Mouse (Mus musculus) testis, postnatal 10 days (tissue): ENCODE results near the gene Srbd1.

Experiments used
- DNase-seq: peaks from one replicate; pipeline ENCODE4 v3.0.0; 2021; ENCODE audit warnings: low spot score

The Srbd1 gene

GRCm38 (mm10) chr17:85982271-85982670, 162.7 kb downstream of the Srbd1 start:
- no peak for DNase-seq

DNA sequence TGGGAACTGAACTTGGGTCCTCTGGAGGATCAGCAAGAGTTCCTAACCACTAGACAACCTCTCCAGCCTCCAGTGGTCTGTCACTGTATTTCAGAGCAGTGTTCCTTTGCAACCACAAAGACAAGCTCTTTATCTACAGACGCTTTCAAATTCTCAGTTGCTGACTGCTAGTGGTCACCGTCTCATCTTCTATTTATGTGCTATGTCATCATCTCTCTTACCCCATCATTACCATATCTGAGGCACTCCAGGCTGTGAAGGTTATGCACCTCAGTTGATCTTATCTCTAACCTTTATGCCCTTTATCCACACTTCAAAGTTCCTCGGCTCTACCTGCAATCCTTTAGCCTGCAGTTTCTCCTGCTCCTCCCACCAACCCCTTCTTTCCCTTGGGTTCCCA, 163.1 kb downstream of the Srbd1 start:
- DNase-seq, result no peak

GRCm38 (mm10) chr17:85978876-85979275, 166.1 kb downstream of the Srbd1 start:
- DNase-seq, result no peak

- DNase-seq, result no peak
Measured at GRCm38 (mm10) chr17:85975077-85975476, 169.9 kb downstream of the Srbd1 start.

- no peak for DNase-seq
Measured at GRCm38 (mm10) chr17:85974591-85974990, 170.4 kb downstream of the Srbd1 start.

DNA sequence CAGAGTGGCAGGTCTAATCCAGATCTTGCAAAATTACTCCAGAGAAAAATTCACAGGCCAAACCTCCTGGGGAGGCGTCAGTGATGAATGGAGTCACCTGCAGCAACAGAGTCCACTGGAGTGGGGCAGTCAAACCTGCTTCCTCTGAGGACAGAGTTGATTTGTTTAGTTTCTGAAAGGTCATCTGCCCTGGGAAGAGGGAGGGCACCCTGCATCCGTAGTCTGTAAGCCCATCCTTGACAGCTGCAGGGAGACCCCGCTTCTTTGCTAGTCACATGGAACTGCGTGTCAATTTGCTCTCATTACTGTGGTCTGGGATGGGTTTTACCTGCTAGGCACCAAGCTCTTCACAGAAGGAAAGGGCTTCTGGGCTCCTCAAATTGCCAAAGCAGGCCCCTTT, 173.9 kb downstream of the Srbd1 start:
- no peak for DNase-seq

DNA sequence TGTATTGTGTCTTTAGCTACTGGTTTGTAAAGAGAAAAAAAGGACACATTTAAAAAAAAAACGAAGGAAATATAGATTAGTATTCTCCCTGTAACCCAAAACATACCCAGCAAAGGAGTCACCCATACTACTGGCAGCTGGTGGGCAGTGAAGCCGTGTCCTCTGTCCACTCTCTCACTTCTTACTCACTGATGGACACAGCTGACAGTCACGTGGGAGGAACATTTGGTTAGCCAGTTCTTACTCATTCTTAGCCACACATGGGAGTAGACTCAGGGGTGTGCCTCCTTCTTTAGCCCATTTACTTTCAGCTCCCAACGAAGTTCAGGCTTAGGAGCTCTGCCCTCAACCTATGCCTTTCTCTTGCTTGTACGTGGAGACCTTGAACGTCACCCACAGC, 183.3 kb downstream of the Srbd1 start:
- DNase-seq, result peak; percentile 19

GRCm38 (mm10) chr17:85951771-85952170, 193.2 kb downstream of the Srbd1 start:
- DNase-seq, result no peak

DNA sequence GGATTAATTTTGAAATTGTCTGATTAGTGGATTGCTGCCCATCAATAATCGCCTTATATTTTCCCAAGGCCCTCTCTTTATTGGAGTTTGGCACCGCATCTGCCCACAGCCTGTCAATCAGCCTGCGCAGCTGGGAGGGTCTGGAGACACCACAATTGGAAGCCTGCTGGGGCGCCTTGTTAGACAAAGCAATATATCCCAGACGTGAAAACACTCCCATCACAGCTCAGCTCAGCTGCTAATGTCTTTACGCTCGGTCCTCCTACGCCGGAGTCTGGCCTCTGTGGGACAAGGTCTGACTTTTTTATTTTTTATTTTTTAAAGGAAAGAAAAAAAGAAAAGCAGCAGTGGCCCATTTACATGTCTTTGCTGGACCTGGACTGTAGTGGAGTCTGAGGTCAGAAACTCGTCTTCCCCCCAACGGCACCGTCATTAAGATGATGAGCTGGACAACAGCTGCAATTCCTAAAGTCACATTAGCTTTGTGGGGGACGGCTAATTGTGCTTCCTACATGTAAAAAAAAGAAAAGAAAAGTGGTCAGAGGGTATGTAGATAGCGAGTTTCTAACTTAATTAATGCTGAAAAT, 195.0 kb downstream of the Srbd1 start:
- DNase-seq, result peak; percentile 37

DNA sequence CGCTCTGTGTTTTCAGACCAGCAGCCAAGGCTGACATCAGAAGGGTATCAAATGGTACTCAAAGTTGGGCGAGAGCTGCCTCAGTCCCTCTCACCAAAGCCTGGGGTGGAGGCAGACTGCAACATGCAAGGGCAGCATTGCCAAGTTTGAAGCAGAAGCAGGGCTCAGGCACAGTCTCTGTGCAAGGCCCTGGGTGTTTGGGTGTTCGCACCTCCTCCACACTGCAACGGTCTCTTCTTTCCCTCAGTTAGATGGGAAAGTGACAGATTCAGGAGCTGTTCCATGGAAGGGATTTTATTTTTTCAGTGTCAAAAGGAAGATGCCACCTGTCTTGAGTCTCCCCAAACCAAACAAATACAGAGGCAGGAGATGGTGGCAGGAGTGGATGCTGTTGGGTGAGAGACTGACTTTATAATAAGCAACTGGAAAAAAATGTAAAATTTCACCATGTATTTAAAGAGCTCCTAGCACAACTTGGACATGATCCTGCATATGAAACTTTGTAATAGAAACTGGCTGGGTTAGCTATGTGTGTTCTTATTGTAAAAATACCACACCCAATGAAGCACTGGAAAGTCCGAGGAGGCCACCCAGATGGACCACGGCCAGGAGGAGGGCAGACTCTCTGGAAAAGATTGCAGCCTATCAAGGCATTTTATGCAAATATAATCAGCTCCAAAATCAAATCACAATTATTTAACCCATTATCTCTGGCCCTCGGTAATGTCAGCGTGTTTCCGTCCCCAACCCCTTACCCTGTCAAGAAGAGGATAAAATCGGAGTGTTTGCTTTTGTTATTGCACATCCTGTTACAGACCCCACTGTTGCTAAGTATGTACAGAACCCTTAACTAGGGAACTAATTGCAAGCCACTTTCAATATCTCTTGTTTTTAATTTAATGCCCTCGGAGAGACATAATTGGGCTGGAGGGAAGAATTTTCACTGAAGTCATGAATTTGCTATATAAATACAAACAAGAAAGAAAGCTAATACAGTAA, 195.8 kb downstream of the Srbd1 start:
- peak; percentile 60 for DNase-seq

DNA sequence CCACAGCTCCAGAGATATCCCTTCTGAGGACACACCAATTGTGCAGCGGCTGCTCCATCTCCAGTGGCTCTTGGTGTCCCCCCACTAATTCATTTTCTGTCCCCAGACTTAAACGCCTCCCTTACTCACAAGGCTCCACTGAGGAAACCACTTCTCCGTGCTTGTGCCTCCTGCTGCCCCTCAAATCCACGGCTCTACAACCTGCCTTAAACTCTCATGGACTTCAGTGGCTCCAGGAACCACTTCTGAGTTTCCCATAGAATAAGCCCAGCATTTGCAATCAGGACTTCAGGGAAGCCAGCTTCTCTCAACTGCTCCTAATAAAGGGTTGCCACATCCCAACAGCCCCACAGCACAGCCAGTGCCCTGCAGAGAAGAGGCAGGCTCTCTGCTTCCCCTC, 200.2 kb downstream of the Srbd1 start:
- peak; percentile 25 for DNase-seq

GRCm38 (mm10) chr17:85943994-85944640, 200.9 kb downstream of the Srbd1 start:
- peak; percentile 15 for DNase-seq

- DNase-seq, result peak; percentile 33
Measured at GRCm38 (mm10) chr17:85943551-85943981, 201.4 kb downstream of the Srbd1 start.

GRCm38 (mm10) chr17:85943071-85943470, 201.9 kb downstream of the Srbd1 start:
- DNase-seq, result peak; percentile 27

DNA sequence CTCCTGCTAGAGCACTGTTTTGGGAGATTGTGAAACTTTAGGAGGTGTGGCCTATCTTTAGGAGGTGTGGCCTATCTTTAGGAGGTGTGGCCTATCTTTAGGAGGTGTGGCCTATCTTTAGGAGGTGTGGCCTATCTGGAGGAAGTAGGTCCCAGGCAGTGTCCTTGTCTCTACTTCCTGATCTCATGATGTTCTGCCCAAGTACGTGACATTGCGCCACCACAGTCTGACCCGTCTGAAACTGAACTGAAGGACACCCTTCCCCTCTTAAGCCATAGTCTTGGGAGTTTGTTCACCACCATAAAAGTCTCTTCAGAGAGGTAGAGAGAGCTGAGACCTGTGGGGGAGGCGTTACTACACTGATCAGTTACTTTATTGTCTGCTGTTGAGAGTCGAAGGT, 202.9 kb downstream of the Srbd1 start:
- DNase-seq, result peak; percentile 33

DNA sequence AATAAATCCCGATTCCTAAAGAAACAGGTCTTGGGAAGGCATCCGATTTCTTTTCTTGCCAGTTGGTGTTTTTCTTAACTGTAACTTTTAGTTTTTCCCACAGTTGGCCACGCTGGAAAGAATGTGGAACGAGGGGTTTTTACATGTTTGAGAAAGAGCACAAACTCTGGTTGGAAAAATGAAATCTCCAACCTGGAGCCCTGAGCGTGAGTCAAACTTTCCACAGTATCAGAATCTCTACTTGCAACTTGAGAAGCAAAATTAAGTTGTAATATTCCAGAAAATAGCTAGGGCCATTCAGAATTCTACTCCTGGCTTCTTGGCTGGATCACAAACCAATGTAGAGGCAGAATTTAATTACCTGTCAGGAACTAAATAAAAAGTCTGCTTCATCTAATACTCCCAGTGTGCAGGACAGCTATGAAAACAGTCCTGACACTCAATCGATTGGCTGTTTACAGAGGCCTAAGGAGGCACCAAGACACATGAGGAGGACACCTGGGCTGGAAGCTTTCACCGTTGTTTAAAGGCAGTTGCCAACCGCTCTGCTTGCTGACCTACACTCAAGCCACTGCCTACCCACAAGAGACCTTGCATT, 203.7 kb downstream of the Srbd1 start:
- DNase-seq, result no peak

GRCm38 (mm10) chr17:85937131-85937530, 207.8 kb downstream of the Srbd1 start:
- DNase-seq, result no peak

DNA sequence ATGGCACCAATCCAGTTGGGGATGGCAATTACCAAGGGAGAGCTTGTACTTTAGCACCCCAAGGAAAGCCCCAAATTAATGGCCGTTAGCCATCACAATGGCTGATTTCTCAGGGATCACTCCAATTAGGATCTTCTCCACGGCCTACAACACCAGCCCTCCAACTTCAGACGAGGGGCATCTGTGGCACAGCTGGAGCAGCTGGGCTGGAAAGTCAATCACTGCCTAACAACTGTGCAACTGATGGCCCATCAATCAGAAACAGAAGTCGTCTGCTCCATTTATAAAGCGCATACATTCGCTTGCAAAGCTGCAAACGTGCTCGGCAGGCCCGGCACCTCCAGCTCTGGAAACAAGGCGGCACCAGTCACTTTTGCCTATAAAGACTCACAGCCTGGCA, 209.7 kb downstream of the Srbd1 start:
- DNase-seq, result no peak
